Mouse (Mus musculus) liver, embryonic 14.5 days (tissue): ENCODE results near the gene Bckdk.

Experiments used
- CTCF ChIP-seq: IDR thresholded peaks from 2 replicates; pipeline ENCODE4 v1.5.1; 2016; ENCODE audit warnings: antibody characterized with exemption, low read depth, control low read depth
- EP300 ChIP-seq: IDR thresholded peaks from 2 replicates; pipeline ENCODE4 v1.6.1; 2016; ENCODE audit warnings: antibody characterized with exemption, low read depth

DNA sequence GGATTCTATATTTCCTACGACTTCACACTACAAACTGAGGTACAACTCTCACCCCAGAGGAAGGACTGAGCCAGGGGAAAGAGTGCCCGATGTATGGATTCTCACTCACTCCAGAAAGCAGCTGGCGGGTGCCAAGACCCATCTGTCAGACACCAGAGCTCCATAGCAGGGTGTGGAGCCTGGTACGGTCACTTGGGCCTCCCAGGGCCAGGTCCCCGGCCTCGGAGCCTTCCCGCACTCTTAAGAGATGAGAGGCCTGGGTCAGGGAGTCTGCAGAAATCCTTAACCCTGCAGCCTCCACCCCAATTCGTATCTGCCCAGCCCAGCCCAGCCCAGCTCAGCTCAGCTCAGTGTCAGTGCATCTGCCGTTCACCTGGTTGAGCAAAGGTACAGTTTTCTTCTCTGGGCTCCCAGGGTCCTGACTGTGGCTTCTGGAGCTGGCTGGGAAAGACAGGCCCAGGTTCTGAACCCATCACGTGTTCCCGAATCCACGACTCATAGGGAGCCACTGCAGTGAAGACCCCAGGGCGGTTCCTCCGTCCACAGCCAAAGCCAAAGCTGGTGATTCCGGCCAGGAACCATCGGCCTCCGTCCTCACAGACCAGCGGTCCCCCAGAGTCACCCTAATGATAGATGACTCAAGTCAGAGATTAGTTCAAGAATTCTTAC, 32.5 kb downstream of the Bckdk start:
- TF ChIP-seq CTCF (no peak), EP300 (no peak)
